Mouse (Mus musculus) erythroblast, adult 5-6 weeks (primary cell): ENCODE measurements around the gene Srsf3. TPM values are rescaled to one million over a fixed set of nuclear protein-coding genes. Genes with fewer than 3 reads are reported as not detected.

Source experiments
- ATAC-seq: replicated peaks from 2 replicates; pipeline ENCODE4 v1.8.0; 2016; ENCODE audit warnings: moderate number of reproducible peaks, mild to moderate bottlenecking, moderate TSS enrichment, inconsistent platforms; ENCODE audit not compliant: poor library complexity, low FRiP score, severe bottlenecking
- total RNA-seq, 2 experiments: library from RNA; stranded (forward) in 1 of 2; stranded (reverse) in 1 of 2; fragments of 150-400 nt in 1 of 2; fragments of 200-764, 138-1000 nt in 1 of 2; gene quantifications; 2 replicates each; pipeline versions ENCODE4 v1.2.3 to v1.2.4; 2015 to 2017; ENCODE audit warnings: low replicate concordance in 2 of 2

Srsf3 gene
- total RNA-seq, 2 experiments from 2014 or later: 174 to 211 TPM

GRCm38 (mm10) chr17:29081618-29082381 lies 49.4 kb downstream of the Srsf3 start:
- ATAC-seq: peak; percentile 41; the same call in 1 of the 2 replicates

- ATAC-seq: no peak
These were observed 51.2 kb downstream of the Srsf3 start for GRCm38 (mm10) chr17:29083586-29083985.

- no peak for ATAC-seq
These were observed 52.2 kb downstream of the Srsf3 start for GRCm38 (mm10) chr17:29084656-29085055.

DNA sequence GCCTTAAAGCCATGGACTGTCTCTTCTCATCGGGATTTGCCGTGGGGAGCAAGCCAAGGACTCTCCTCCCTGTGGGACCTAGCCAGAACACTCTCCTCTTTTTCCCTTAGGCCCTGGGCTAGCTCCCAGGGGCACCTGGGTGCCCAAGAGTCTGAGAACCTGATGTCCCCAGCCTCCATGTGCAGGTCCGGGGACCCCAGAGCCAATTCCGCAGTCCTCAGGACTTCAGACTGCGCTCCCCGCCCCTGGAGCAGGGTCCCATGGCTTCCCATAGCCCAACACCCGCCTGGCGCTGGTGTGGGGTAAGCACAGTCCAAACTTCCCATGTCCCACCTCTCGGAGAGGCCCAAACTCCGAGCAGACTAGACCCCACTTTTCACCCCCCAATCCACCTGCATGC lies 52.8 kb downstream of the Srsf3 start:
- no peak for ATAC-seq

GRCm38 (mm10) chr17:29086916-29087315 lies 54.5 kb downstream of the Srsf3 start:
- no peak for ATAC-seq

DNA sequence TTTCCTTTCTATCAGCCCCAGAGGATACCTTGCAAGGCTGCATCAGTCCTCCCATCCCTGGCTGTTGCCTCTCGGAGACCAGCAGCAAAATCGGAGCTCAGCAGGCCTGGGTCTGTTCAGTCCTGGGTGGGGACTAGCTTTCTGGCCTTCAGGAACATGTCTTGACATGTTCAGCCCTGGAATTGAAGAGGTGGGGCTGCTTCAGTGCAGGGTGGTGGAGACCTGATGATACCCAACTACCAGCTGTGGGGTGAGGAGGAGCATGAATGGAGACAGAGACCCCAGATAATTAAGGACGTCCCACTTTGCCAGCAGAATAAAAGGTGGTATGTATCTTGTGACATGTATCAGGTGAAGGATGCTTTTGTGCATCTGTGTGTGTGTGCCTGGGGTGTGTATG lies 58.3 kb downstream of the Srsf3 start, which contains the start of gene Cdkn1a:
Gene Cdkn1a, plus strand, starts transcription at position 201 of the 400 bp plus-strand sequence.
- ATAC-seq: no peak

GRCm38 (mm10) chr17:29091348-29091944 lies 59.0 kb downstream of the Srsf3 start:
- ATAC-seq: no peak

GRCm38 (mm10) chr17:29092497-29092896 lies 60.1 kb downstream of the Srsf3 start:
- no peak for ATAC-seq

Other genes with a start within 250 kb of the Srsf3 start
- gene Brpf3, start 231.5 kb upstream of the Srsf3 start, total RNA-seq (2015; ENCODE audit: low replicate concordance): 325 and 552 TPM in 2 replicates
- 230 and 255 TPM in 2 replicates for gene Brpf3, start 231.5 kb upstream of the Srsf3 start, total RNA-seq (2017; ENCODE audit: low replicate concordance)
- gene Pnpla1, start 174.2 kb upstream of the Srsf3 start, total RNA-seq (2015; ENCODE audit: low replicate concordance): 0.19 TPM in 1 of 2 replicates, not detected in the other
- 0.68 TPM in 1 of 2 replicates, not detected in the other for gene Pnpla1, start 174.2 kb upstream of the Srsf3 start, total RNA-seq (2017; ENCODE audit: low replicate concordance)
- not detected in 2 replicates for gene 4930539E08Rik, start 117.3 kb upstream of the Srsf3 start, total RNA-seq (2015; ENCODE audit: low replicate concordance)
- gene 4930539E08Rik, start 117.3 kb upstream of the Srsf3 start, total RNA-seq (2017; ENCODE audit: low replicate concordance): 0.17 TPM in 1 of 2 replicates, not detected in the other
- 9.8 TPM in 1 of 2 replicates, not detected in the other for gene Pxt1, start 88.8 kb upstream of the Srsf3 start, total RNA-seq (2015; ENCODE audit: low replicate concordance)
- not detected in 2 replicates for gene Pxt1, start 88.8 kb upstream of the Srsf3 start, total RNA-seq (2017; ENCODE audit: low replicate concordance)
- gene Kctd20, start 80.7 kb upstream of the Srsf3 start, total RNA-seq (2015; ENCODE audit: low replicate concordance): 81.7 and 150 TPM in 2 replicates
- gene Kctd20, start 80.7 kb upstream of the Srsf3 start, total RNA-seq (2017; ENCODE audit: low replicate concordance): 178 and 221 TPM in 2 replicates
- gene Stk38, start 24.6 kb upstream of the Srsf3 start, total RNA-seq (2015; ENCODE audit: low replicate concordance): 34.9 and 93.6 TPM in 2 replicates
- 47.2 and 57.4 TPM in 2 replicates for gene Stk38, start 24.6 kb upstream of the Srsf3 start, total RNA-seq (2017; ENCODE audit: low replicate concordance)
- gene Cdkn1a, start 58.3 kb downstream of the Srsf3 start, total RNA-seq (2015; ENCODE audit: low replicate concordance): 0.63 and 4.6 TPM in 2 replicates
- gene Cdkn1a, start 58.3 kb downstream of the Srsf3 start, total RNA-seq (2017; ENCODE audit: low replicate concordance): 0.34 and 0.42 TPM in 2 replicates
- 34.8 and 43.7 TPM in 2 replicates for gene Rab44, start 81.5 kb downstream of the Srsf3 start, total RNA-seq (2015; ENCODE audit: low replicate concordance)
- gene Rab44, start 81.5 kb downstream of the Srsf3 start, total RNA-seq (2017; ENCODE audit: low replicate concordance): 31.5 and 38.7 TPM in 2 replicates
- not detected in 2 replicates for gene Cpne5, start 205.5 kb downstream of the Srsf3 start, total RNA-seq (2015; ENCODE audit: low replicate concordance)
- gene Cpne5, start 205.5 kb downstream of the Srsf3 start, total RNA-seq (2017; ENCODE audit: low replicate concordance): 0.26 and 0.70 TPM in 2 replicates
- 13.4 and 20.2 TPM in 2 replicates for gene Ppil1, start 231.6 kb downstream of the Srsf3 start, total RNA-seq (2015; ENCODE audit: low replicate concordance)
- gene Ppil1, start 231.6 kb downstream of the Srsf3 start, total RNA-seq (2017; ENCODE audit: low replicate concordance): 17.4 and 31.6 TPM in 2 replicates
- 19.4 and 31.1 TPM in 2 replicates for gene BC004004, start 236.2 kb downstream of the Srsf3 start, total RNA-seq (2015; ENCODE audit: low replicate concordance)
- gene BC004004, start 236.2 kb downstream of the Srsf3 start, total RNA-seq (2017; ENCODE audit: low replicate concordance): 38.9 and 41.0 TPM in 2 replicates